Mouse (Mus musculus) heart, adult 2 months (tissue): ENCODE measurements around the gene Tuba1a. TPM values are rescaled to one million over a fixed set of nuclear protein-coding genes. Genes with fewer than 3 reads are reported as not detected.

Experiments
- DNase-seq, 2 experiments: peaks; one replicate each; pipeline ENCODE4 v3.0.0; 2021
- H3K27ac ChIP-seq: fragments of 200-600 bp; 2 replicates; pipeline ENCODE4 v1.8.1; 2022
- H3K27me3 ChIP-seq: fragments of 200-500 bp; 2 replicates; pipeline ENCODE4 v1.6.1; 2012; ENCODE audit warnings: mild to moderate bottlenecking, low read length, inconsistent platforms, mixed read lengths; ENCODE audit not compliant: control insufficient read depth, insufficient read depth
- H3K36me3 ChIP-seq: fragments of 200-500 bp; 2 replicates; pipeline ENCODE4 v1.6.1; 2012; ENCODE audit warnings: low read length, inconsistent platforms; ENCODE audit not compliant: control insufficient read depth, insufficient read depth
- H3K4me1 ChIP-seq: fragments of 200-500 bp; 2 replicates; pipeline ENCODE4 v1.6.1; 2011; ENCODE audit warnings: low read length; ENCODE audit not compliant: control insufficient read depth, insufficient read depth
- H3K4me3 ChIP-seq: fragments of 200-600 bp; 2 replicates; pipeline ENCODE4 v1.8.1; 2022
- H3K79me2 ChIP-seq: fragments of 200-500 bp; replicated peaks from 2 replicates; pipeline ENCODE4 v1.6.1; 2012; ENCODE audit warnings: mild to moderate bottlenecking, inconsistent platforms, low read length, moderate library complexity, mixed read lengths; ENCODE audit not compliant: control insufficient read depth, insufficient read depth
- H3K9ac ChIP-seq: fragments of 200-500 bp; 2 replicates; pipeline ENCODE4 v1.6.1; 2012; ENCODE audit warnings: low read depth, mild to moderate bottlenecking, control low read depth, inconsistent platforms, low read length, mixed read lengths
- CTCF ChIP-seq: fragments of 200-600 bp; IDR thresholded peaks from 2 replicates; pipeline ENCODE4 v1.8.1; 2022; ENCODE audit warnings: antibody characterized with exemption, mild to moderate bottlenecking, moderate library complexity
- EP300 ChIP-seq: fragments of 200-500 bp; IDR thresholded peaks from 2 replicates; pipeline ENCODE4 v1.6.1; 2011; ENCODE audit warnings: low read depth, low read length, control low read depth; ENCODE audit not compliant: insufficient read depth
- POLR2A ChIP-seq: fragments of 200-500 bp; IDR thresholded peaks from 2 replicates; pipeline ENCODE4 v1.6.1; 2011; ENCODE audit warnings: mild to moderate bottlenecking, low read depth, low read length, control low read depth; ENCODE audit not compliant: insufficient read depth
- WGBS: fragments of 180-500 bp; shearing (Covaris S2); methylation state at CpG from one replicate; pipeline ENCODE4 v1.1.7; 2018; 5-methylcytosine and 5-hydroxymethylcytosine counted together
- intact Hi-C: fragments of 180-260 bp; cut with DNase I; formaldehyde crosslinking; loops from one replicate; pipeline ENCODE4 v1.15.1; 2025
- polyA plus RNA-seq: library from polyadenylated mRNA; depleted of rRNA; stranded (reverse); fragments of >200 nt; gene quantifications from 2 replicates; pipeline ENCODE4 v1.2.3, GENCODE M21; 2012
- total RNA-seq, 2 experiments: library from RNA; stranded (reverse); gene quantifications; 2 replicates each; pipeline ENCODE4 v1.2.3; 2021

Gene Tuba1a
- total and polyA plus RNA-seq, 3 experiments = 57.0 to 165 (median 85.0) TPM

DNA sequence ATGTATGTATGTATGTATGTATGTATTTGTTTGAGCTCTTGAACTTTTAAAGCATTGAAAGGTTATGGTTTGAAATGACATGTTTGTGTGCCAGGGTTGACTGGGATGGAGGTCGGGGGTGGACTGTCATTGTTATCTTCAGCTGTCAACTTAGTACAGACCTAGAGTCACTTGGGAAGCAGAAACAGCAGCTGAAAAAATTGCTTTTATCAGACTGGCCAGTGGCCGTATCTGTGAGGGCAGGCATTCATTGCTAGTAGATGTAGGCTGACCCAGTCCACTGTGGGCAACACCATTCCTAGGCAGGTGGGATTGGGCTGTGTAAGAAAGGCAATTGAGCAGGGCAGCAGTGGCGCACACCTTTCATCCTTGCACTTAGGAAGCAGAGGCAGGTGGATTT lies 6.0 kb upstream of the Tuba1a start:
- no peak for TF ChIP-seq CTCF
- TF ChIP-seq EP300 = no peak
- no peak for TF ChIP-seq POLR2A
- 69% methylated on average over 3 of the region's 3 CpGs for WGBS
- H3K4me3 ChIP-seq = no peak overlapping the region
- no peaks in the 10 kb centered on the region for H3K4me1 ChIP-seq
- no peak overlapping the region for H3K27ac ChIP-seq
- H3K36me3 ChIP-seq = no peaks in the 10 kb centered on the region
- intact Hi-C loops = no loop called here
- DNase-seq = no peak
- no peaks in the 10 kb centered on the region for H3K79me2 ChIP-seq
- no peak overlapping the region for H3K9ac ChIP-seq
- no peaks in the 10 kb centered on the region for H3K27me3 ChIP-seq

- H3K36me3 ChIP-seq = no peaks in the 10 kb centered on the region
- H3K27me3 ChIP-seq = no peaks in the 10 kb centered on the region
- H3K27ac ChIP-seq = no peak overlapping the region
- intact Hi-C loops = no loop called here
- no peaks in the 10 kb centered on the region for H3K79me2 ChIP-seq
- DNase-seq = no peak
- no peak overlapping the region for H3K4me3 ChIP-seq
- no peak for TF ChIP-seq EP300
- TF ChIP-seq CTCF = no peak
- TF ChIP-seq POLR2A = no peak
- H3K9ac ChIP-seq = no peak overlapping the region
- 91% methylated on average over 4 of the region's 4 CpGs for WGBS
- peaks cover under 1% of the 10 kb centered on the region; the same call in 1 of the 2 replicates for H3K4me1 ChIP-seq
Observed at GRCm38 (mm10) chr15:98958901-98959420, 5.5 kb upstream of the Tuba1a start.

DNA sequence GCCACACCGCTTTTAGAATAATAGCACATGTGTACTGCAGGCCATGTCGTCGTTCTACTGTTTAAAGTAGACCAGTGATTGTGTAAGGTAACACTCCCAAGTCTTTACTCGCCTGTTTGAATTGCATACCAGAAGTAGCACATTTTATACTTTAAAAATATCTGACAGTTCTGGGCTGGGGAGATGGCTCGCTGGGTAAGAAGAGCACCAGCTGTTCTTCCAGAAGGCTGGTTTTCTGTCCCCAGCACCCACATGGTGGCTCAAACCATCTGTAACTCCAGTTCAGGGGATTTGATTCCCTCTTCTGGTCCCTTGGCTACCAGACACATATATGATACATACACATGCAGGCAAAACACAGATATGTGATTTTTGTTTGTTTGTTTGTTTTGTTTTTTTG lies 4.0 kb upstream of the Tuba1a start:
- intact Hi-C loops = no loop called here
- no peaks in the 10 kb centered on the region for H3K79me2 ChIP-seq
- H3K36me3 ChIP-seq = no peaks in the 10 kb centered on the region
- H3K27ac ChIP-seq = no peak overlapping the region
- 83% methylated on average over 5 of the region's 5 CpGs for WGBS
- TF ChIP-seq POLR2A = no peak
- no peak overlapping the region for H3K9ac ChIP-seq
- no peak for DNase-seq
- no peaks in the 10 kb centered on the region for H3K27me3 ChIP-seq
- peaks cover 1% of the 10 kb centered on the region; the same call in 1 of the 2 replicates for H3K4me1 ChIP-seq
- H3K4me3 ChIP-seq = no peak overlapping the region

DNA sequence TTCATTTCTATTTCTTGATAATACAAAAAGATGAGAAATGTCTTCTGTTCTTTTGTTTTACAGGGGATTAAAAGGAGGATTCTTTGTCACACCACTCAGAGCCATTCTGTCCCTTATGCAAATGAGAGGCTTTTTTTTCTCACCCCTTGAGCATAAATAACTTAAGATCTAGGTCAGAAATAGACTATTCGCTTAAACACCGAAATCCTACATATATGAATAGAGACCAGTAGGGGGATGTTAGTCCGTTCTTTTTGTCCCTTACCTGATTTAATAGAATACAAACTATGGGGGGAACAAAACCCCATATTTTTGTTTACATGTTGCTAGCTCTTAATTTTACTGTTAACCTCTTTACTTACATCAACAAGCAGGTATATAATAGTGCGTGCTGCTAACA lies 2.5 kb upstream of the Tuba1a start:
- Histone ChIP-seq H3K36me3 (no peaks in the 10 kb centered on the region), H3K4me3 (no peak overlapping the region), H3K27me3 (no peaks in the 10 kb centered on the region), H3K9ac (no peak overlapping the region), H3K27ac (no peak overlapping the region), H3K4me1 (peaks cover 5% of the 10 kb centered on the region), H3K79me2 (no peaks in the 10 kb centered on the region)
- intact Hi-C loops = no loop called here
- no peak for DNase-seq
- TF ChIP-seq CTCF (no peak), EP300 (no peak), POLR2A (no peak)
- WGBS = 96% methylated on average over 4 of the region's 4 CpGs

- Histone ChIP-seq H3K79me2 (no peaks in the 10 kb centered on the region), H3K27me3 (no peaks in the 10 kb centered on the region), H3K9ac (no peak overlapping the region), H3K4me1 (peaks cover 5% of the 10 kb centered on the region), H3K27ac (no peak overlapping the region; the same call in none of the 2 replicates), H3K4me3 (no peak overlapping the region), H3K36me3 (no peaks in the 10 kb centered on the region)
- intact Hi-C loops = no loop called here
- DNase-seq = no peak
- TF ChIP-seq POLR2A (no peak), EP300 (no peak), CTCF (no peak)
- 84% methylated on average over 4 of the region's 4 CpGs for WGBS
Observed at GRCm38 (mm10) chr15:98955324-98955723, 1.8 kb upstream of the Tuba1a start.

DNA sequence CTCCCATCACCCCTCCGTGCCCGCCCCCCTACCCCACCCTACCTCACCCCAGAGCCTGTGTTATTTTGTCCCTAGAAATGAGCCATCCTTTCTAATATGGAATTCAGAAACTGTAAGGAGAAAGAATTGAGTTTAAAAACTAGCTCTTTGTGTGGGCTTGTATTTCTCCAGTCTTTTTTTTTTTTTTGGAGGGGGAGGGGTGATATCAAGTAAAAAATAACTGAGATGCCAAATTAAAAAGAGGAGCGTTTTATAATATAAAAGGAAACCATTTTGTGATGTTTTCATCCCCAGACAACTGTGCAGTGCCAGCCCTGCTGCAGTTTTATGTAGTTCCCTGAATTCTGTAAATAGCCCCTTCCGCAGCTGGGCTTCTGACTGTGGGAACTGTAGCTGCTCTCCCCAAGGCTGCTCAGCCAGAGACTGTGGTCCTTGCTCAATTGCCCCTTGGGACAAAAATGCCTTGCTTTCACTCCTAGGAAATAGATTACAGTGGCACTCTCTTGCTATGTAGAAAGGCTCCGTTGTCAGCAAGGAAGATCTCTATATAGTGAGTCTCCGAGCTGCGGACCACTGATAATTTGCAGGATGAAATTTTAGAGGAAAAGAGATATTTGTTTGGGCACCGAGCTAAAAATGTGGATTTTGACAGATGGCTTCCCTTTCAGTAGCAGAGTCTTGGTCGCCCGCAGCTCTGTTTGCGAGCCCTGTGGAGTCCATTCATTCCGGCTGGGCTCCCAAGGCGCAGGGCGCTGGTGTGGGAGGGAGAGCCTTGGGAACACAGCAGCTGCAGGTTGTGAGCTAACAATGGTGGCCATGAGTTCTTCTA lies 1.1 kb upstream of the Tuba1a start:
- intact Hi-C loops = no loop called here
- H3K27ac ChIP-seq = peak overlapping the region; percentile 93

More for the DNA sequence above, 1.1 kb upstream of the Tuba1a start:
- DNase-seq = peak in 1 of 2 experiments; percentile 29
- no peak for TF ChIP-seq EP300
- TF ChIP-seq POLR2A = 0 out of 2 replicates have a peak, but pooled peaks have one; percentile 11
- H3K27me3 ChIP-seq = no peaks in the 10 kb centered on the region
- no peak overlapping the region for H3K4me3 ChIP-seq
- H3K4me1 ChIP-seq = peaks cover 5% of the 10 kb centered on the region
- H3K9ac ChIP-seq = peak overlapping the region; percentile 51; the same call in 1 of the 2 replicates
- no peaks in the 10 kb centered on the region for H3K79me2 ChIP-seq
- H3K36me3 ChIP-seq = no peaks in the 10 kb centered on the region
- 62% methylated on average over 14 of the region's 14 CpGs for WGBS
